Mouse (Mus musculus): Measurements from ENCODE around the gene Stk38l.

Stk38l gene

DNA sequence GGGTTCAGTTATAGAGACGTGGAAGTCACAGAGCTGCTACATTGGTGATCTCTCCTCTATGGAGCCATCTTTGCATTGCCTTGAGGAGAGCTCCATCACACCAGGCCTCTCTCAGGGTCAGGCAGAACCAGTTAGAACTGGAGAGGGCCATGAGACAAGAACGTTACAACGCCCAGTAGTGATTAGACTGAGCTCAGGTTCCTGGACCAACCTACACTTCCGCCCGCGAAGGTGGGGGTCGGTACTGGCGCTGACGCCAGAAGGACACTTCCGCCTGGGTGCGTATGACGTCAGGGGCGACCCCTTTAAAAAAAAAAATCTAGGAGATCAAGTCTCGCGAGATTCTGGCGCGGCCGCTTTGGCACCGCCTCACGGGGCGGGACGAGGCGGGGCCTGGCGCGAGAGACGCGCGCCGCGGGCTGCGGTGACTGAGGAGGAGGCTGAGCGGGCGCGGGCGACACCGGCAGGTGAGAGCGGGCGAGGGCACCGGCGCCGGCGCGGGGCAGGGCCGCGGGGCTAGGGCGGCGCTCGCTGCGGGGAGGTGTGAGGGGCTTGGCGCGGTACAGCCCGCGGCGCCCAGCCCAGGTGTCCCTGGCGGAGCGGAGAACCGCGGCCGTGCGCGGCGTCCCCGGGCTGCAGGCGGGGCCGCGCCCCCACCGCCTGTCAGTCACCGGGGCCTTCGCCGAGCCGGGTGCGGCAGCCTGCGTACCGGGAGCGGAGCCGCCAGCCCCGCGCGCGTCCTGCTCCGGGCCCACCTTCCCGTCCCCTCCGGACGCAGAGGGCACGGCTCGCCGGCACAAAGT, at the start of gene Stk38l:
Gene Stk38l, plus strand, starts transcription at position 415 of the 803 bp plus-strand sequence.
- DNase-seq (ENCODE audit: inconsistent ontology term): peak; percentile 96

GRCm38 (mm10) chr6:146676904-146677303, 47.9 kb upstream of the Stk38l start:
- DNase-seq (ENCODE audit: inconsistent ontology term): no peak

DNA sequence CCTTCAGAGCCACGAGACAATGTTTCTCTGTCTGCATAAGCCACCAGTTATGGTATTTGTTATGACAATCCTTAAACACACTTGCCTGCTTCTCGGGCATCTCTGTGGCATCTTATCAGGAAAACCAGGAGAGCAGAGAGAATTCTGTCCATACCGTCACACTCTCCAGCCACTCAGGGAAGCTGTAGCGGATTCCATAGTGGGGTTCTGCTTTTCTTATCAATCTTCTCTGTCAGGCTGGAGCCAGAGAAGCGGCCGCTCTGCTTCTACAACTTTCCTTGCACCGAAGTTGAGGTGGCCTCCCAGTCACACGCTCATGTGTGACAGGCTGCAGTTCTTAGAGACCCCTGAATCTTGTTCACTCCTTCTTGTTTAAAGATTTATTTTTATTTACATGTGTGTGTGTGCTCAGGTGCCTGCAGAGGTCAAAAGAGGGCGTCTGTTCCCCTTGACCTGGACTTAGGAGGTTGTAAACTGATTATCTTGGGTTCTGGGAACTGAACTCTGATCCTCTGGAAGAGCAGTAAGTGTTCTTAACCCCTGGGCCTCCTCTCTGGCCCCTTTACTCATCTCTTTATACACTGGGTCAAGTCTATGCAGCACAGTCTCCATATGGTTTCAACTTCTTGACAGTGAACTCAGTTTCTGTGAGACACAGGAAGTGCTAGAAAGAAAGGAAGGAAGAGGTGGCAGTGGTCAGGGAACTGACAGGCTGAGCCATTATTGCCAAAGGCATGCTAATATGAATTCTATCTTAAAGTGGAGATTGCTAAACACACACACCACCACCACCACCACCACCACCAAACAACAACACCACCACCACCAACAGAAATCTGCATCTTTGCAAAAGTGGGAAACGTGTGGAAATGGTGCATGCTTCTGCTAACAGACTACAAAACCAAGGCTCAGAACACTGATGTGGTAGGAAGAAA, 46.4 kb upstream of the Stk38l start:
- no peak for DNase-seq (ENCODE audit: inconsistent ontology term)

GRCm38 (mm10) chr6:146683881-146684280, 40.9 kb upstream of the Stk38l start:
- no peak for DNase-seq (ENCODE audit: inconsistent ontology term)

DNA sequence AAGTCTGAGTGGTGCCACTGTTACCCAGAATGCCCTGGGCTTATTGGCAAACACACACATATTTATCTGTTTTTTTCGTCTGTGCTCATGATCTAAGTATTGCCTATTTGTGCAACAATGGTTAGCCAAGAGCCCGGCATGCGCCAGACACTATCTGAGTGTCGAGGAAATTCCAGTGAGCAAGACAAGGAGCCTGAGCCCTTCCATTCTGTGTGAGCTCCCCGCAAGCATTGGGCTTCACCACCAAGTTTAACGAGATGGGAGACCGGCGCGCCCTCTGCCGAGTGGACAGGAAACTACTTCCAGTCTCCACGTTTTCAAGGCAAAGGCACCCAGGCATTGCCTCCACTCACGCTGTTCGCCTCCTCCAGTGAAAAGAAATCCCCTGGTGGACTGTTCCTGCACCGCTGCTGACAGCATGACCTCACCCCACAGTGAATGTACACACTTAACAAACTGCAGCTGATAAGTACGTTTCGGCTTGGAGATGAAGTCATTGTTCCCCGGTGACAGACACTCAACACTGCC, 39.0 kb upstream of the Stk38l start:
- DNase-seq (ENCODE audit: inconsistent ontology term): peak; percentile 15

DNA sequence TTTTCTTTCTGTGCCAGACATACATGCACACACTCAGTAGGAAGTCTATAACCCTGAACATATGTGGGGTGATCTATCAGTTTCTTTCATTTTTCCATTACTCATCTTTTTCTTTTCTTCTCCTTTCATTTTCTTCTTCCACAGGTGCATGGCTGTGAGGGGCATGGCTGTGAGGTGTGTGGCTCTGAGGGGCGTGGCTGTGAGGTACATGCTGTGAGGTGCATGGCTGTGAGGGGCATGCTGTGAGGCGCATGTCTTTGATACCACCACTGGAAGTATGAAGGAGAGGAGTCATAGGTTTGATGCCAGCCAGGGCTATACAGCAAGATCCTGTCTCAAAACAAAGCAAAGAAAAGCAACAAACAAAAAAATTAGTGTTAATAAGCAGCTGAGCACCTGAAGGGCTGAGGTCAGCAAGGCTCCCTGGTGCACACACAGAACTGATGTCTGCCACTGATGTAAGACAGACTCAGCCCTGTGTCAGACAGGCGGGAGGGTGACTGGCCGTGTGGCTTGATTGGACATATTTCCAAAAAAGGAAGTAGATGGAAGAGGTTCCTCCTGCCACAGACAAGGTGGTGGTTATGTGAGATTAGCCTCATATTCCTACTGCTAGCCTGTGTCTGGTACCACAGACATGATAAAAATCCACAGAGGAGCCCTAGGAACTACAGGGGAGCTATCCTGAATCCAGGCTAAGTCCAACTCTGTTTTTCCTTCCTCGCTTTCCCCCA, 38.2 kb upstream of the Stk38l start:
- no peak for DNase-seq (ENCODE audit: inconsistent ontology term)

DNA sequence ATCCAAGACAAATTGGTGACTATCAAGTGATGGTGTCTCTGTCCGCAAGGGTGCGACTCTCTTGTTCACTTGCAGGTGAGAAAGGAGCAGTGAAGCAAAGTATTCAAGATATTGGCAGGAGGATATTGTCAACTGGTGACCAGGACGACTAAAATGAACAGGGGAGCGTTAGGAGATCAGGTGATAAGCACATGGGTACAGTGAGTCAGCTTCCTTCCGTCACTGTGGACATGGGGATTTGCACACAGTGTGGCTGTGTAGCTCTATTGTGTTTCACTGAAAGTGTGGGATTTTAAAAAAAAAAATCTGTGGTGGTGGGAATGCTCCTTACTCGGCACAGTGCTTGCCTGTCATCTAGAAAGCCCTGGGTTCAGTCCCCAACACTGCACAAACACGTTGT, 36.8 kb upstream of the Stk38l start:
- DNase-seq (ENCODE audit: inconsistent ontology term): no peak

- DNase-seq (ENCODE audit: inconsistent ontology term): no peak
Measured at GRCm38 (mm10) chr6:146688861-146689260, 35.9 kb upstream of the Stk38l start.

GRCm38 (mm10) chr6:146697767-146698166, 27.0 kb upstream of the Stk38l start:
- DNase-seq (ENCODE audit: inconsistent ontology term): no peak

- DNase-seq (ENCODE audit: inconsistent ontology term): no peak
Measured at GRCm38 (mm10) chr6:146698376-146698775, 26.4 kb upstream of the Stk38l start.

- DNase-seq (ENCODE audit: inconsistent ontology term): no peak
Measured at GRCm38 (mm10) chr6:146700461-146700860, 24.3 kb upstream of the Stk38l start.

- no peak for DNase-seq (ENCODE audit: inconsistent ontology term)
Measured at GRCm38 (mm10) chr6:146702126-146702881, 22.5 kb upstream of the Stk38l start.

- no peak for DNase-seq (ENCODE audit: inconsistent ontology term)
Measured at GRCm38 (mm10) chr6:146703351-146703750, 21.4 kb upstream of the Stk38l start.

DNA sequence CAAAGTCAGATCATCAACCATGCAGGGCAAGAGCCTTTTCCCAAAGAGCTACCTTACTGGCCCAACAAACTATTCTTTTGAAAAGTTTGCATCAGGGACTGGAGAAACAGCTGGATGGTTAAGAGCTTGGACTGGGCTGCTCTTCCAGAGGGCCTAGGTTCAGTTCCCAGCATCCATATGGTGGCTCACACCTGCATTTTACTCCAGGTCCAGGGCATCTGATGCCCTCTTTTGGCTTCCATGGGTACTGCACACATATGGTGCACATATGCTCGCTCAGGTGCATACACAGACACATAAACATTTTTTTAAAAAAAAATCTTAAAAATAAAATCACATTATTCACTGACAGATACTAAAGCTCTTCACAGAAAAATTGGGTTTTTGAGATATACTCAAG, 19.2 kb upstream of the Stk38l start:
- DNase-seq (ENCODE audit: inconsistent ontology term): no peak

- DNase-seq (ENCODE audit: inconsistent ontology term): no peak
Measured at GRCm38 (mm10) chr6:146719606-146720005, 5.2 kb upstream of the Stk38l start.

GRCm38 (mm10) chr6:146723805-146724204, 990 bp upstream of the Stk38l start:
- no peak for DNase-seq (ENCODE audit: inconsistent ontology term)

DNA sequence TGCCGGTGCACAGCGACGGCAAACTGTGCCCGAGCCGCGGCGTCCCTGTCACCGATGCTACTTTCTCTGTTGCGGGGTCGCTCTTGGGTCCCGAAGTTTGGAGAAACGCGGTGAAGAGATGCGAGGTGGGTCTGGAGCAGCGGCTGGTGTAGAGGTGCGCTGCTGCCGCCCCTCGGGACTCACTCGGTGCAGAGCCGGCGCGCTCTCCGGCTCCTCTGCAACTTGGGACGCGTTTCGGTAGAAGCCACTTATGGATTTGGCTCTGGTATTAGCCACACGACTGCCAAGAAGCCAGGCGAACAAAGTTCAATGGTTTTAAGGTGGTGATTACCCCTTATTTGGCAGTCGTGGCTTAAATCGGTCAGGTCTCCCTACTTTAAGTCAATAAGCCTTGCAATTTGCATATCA, 593 bp downstream of the Stk38l start:
- no peak for DNase-seq (ENCODE audit: inconsistent ontology term)

DNA sequence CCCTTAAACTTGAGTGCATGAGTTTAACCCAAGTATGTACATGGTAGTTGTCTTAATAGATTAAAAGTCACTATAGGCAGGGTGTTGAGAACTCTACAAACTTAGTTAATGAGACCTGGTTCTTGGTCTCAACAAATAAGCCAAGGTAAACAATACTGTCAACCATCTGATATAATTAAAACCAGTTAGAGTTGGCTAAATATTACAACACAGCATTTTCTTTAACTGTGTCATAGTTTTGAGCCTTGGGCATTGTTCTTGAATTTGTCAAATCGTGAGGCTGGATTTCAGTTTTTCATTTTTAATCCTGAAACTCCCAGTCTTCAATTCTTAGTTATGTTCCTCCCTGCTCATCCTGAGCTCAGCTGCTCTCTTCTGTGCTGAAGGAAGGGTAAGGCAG, 6.2 kb downstream of the Stk38l start:
- DNase-seq (ENCODE audit: inconsistent ontology term): no peak

DNA sequence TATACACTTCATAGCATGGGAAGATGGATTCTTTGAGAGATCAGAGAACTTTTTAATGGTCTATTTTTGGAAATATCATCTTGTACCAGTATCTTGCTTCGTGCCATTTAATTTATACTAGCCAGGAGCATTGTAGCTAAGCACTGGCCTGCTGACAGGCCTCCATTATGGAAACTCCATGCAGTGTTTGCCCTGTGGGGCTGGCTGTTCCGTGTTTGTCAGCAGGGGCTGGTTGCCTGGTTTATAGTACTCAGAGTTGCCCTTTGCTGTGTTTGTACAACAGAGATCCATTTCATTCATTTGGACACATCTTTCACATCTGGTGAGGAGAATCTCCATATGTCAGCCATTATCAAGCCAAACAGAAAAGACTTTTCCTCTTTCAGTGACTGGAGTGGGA, 6.9 kb downstream of the Stk38l start:
- no peak for DNase-seq (ENCODE audit: inconsistent ontology term)

DNA sequence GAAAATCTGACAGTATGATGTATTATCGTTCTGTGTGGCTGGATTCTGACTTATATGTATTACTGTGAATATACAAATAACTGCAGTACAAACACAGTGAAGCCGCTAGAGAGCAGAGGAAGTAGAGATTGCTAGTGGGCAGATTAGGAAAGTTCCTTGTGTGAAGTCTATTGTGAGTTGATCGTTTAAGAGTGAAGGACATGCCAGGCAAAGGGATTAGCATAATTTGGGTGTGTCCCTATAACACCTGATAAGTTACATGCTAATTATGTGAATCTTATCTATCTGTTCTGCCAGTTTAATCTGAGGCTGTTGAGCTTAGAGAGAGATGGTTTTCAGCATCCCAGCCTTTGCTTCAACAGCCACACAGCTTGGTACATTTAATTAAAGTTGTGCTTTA, 7.4 kb downstream of the Stk38l start:
- no peak for DNase-seq (ENCODE audit: inconsistent ontology term)

DNA sequence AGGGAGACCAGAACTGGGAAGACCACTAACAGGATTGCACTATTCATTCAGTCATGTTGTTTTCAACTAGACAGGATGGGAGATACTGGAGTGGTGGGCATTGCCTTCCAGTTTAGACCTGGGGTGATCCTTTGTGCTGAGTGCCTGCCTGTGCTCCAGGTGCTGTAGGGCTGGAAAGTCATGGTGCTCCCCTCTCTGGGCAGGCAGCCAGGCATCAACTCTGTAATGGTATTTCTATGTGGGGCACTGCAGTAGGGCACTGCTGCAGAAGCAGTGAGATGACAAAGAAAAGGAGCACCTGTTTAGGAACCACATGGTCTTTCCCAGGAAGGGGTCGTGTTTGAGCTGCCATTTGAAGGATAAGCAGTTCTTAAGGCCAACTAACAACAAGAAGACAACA, 7.9 kb downstream of the Stk38l start:
- DNase-seq (ENCODE audit: inconsistent ontology term): no peak
